Mouse (Mus musculus) 416B (cell line): ENCODE results near the gene Wbp1l.
A peak's percentile ranks its signal among the peaks of the same experiment; 100 is the strongest.

Experiments used
- DNase-seq: peaks from one replicate; pipeline ENCODE4 v3.0.0; 2011; ENCODE audit warnings: low read depth

Gene Wbp1l

GRCm38 (mm10) chr19:46598720-46599252 lies at the start of gene Wbp1l:
TSS of gene Wbp1l (plus strand) at chr19:46599084.
- DNase-seq: peak; percentile 100

- no peak for DNase-seq
Observed at GRCm38 (mm10) chr19:46550385-46550784, 48.5 kb upstream of the Wbp1l start.

- peak; percentile 10 for DNase-seq
Observed at GRCm38 (mm10) chr19:46552496-46552895, 46.4 kb upstream of the Wbp1l start.

GRCm38 (mm10) chr19:46553541-46553955 lies 45.3 kb upstream of the Wbp1l start:
- DNase-seq: peak; percentile 84

- DNase-seq: no peak
Observed at GRCm38 (mm10) chr19:46558009-46558408, 40.9 kb upstream of the Wbp1l start.

GRCm38 (mm10) chr19:46558631-46559030 lies 40.3 kb upstream of the Wbp1l start:
- DNase-seq: no peak

- peak; percentile 76 for DNase-seq
Observed at GRCm38 (mm10) chr19:46562132-46562531, 36.8 kb upstream of the Wbp1l start.

- DNase-seq: no peak
Observed at GRCm38 (mm10) chr19:46562581-46563515, 36.0 kb upstream of the Wbp1l start.

GRCm38 (mm10) chr19:46563603-46564002 lies 35.3 kb upstream of the Wbp1l start:
- no peak for DNase-seq

- no peak for DNase-seq
Observed at GRCm38 (mm10) chr19:46564043-46564462, 34.8 kb upstream of the Wbp1l start.

- DNase-seq: peak; percentile 16
Observed at GRCm38 (mm10) chr19:46571211-46571877, 27.5 kb upstream of the Wbp1l start.

GRCm38 (mm10) chr19:46571878-46572244 lies 27.0 kb upstream of the Wbp1l start:
- no peak for DNase-seq

- DNase-seq: no peak
Observed at GRCm38 (mm10) chr19:46572548-46572947, 26.3 kb upstream of the Wbp1l start.

- peak; percentile 98 for DNase-seq
Observed at GRCm38 (mm10) chr19:46572951-46573937, 25.6 kb upstream of the Wbp1l start, which contains the start of the genes Arl3 and Sfxn2. TSS of gene Arl3 (minus strand) at chr19:46573198. TSS of gene Sfxn2 (plus strand) at chr19:46573365.

GRCm38 (mm10) chr19:46573990-46574389 lies 24.9 kb upstream of the Wbp1l start:
- DNase-seq: no peak

- no peak for DNase-seq
Observed at GRCm38 (mm10) chr19:46575196-46575595, 23.7 kb upstream of the Wbp1l start.

GRCm38 (mm10) chr19:46587823-46588508 lies 10.9 kb upstream of the Wbp1l start:
- DNase-seq: peak; percentile 83

- no peak for DNase-seq
Observed at GRCm38 (mm10) chr19:46591575-46591974, 7.3 kb upstream of the Wbp1l start.

GRCm38 (mm10) chr19:46592751-46593439 lies 6.0 kb upstream of the Wbp1l start:
- DNase-seq: peak; percentile 45

GRCm38 (mm10) chr19:46598187-46598586 lies 697 bp upstream of the Wbp1l start:
- DNase-seq: no peak
